Mouse (Mus musculus) testis, adult 2 months (tissue): Measurements from ENCODE around the gene Pxylp1.

Experiments used
- CTCF ChIP-seq: fragments of 200-500 bp; IDR thresholded peaks from 2 replicates; pipeline ENCODE4 v1.5.1; 2012; ENCODE audit warnings: low read depth, mild to moderate bottlenecking, inconsistent platforms, low read length, moderate library complexity; ENCODE audit not compliant: control insufficient read depth, insufficient read depth, insufficient replicate concordance
- POLR2A ChIP-seq: fragments of 200-500 bp; IDR thresholded peaks from 2 replicates; pipeline ENCODE4 v1.6.1; 2012; ENCODE audit warnings: low read depth, mild to moderate bottlenecking, inconsistent platforms, low read length, moderate library complexity; ENCODE audit not compliant: control insufficient read depth

DNA sequence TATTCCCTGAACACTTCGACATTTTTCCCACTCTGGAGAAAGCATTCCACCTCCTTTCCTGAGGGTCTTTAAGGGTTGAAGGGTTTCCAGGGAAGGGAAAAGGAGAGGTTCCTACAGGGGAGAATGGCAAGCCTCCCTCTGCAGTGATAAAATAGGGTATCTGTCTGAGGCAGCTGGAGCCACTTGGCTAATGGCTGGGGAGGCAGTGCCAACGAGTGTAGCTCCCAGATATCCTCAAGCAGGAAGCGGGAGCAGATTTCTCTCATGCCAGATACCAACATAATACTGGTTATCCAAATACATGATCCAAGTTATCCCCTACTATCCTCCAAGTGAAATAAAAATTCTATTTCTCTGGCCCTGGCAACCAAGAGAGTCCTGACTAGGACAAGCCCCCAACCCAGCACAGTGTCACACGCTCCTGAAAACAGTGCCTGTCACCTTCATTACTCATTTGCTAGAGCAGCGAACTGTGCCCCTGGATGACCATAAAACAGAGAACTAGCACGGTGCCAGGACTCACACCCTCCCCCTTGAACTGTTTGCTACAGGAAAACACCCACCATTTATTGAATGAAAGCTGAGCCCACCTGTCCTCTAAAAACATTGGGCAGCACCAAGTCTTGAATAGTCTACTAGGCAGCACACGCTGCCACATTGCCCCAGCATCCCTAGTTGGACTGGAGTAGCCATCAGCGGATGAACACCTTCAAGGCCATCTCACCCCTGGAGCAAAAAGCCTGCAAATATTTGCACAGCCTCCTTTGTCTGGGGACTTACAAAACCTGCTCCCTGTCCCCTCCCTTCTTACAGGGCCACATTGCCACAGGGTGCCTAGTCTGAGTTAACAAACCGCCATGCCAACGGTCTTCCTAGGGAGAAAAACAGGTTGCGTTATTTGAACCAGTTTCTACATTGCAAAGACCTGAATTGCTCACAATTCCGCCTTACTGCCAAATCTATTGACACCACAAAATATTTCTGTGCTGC lies 833 bp downstream of the Pxylp1 start:
- no peak for TF ChIP-seq CTCF
- no peak for TF ChIP-seq POLR2A
